Mouse (Mus musculus) heart, embryonic 14.5 days (tissue): ENCODE results near the gene Rc3h1. TPM values are rescaled to one million over a fixed set of nuclear protein-coding genes. Genes with fewer than 3 reads are reported as not detected.
A peak's percentile ranks its signal among the peaks of the same experiment; 100 is the strongest.
"Not testable (repeated sequence)": the region's sequence is repeated elsewhere in the genome, so short reads cannot be mapped to it uniquely, and the experiment has no call there.

Experiments used
- ATAC-seq: fragments of 200-750 bp; cut with Nextera tagmentation; 2 replicates; pipeline ENCODE4 v1.8.0; 2017; ENCODE audit warnings: low read depth, moderate TSS enrichment; ENCODE audit not compliant: insufficient number of reproducible peaks, insufficient read depth, low FRiP score
- H3K27ac ChIP-seq, 2 experiments: fragments of 200-500 bp in 1 of 2; fragments of 300-500 bp in 1 of 2; sonication (generic) in 1 of 2; replicated peaks in 1 of 2; 2 replicates each; pipeline ENCODE4 v1.5.1; 2012 to 2014; ENCODE audit warnings: low read depth in 2 of 2, low read length in 2 of 2, control low read depth in 1 of 2, mild to moderate bottlenecking in 1 of 2, mixed read lengths in 1 of 2; ENCODE audit not compliant: control insufficient read depth in 1 of 2, insufficient read depth in 1 of 2
- H3K27me3 ChIP-seq: fragments of 300-500 bp; sonication (generic); 2 replicates; pipeline ENCODE4 v1.6.1; 2014; ENCODE audit warnings: mild to moderate bottlenecking, low read length, control low read depth; ENCODE audit not compliant: control insufficient read depth, insufficient read depth
- H3K36me3 ChIP-seq: fragments of 300-500 bp; sonication (generic); 2 replicates; pipeline ENCODE4 v1.6.1; 2014; ENCODE audit warnings: mild to moderate bottlenecking, control low read depth, low read length, mixed read lengths; ENCODE audit not compliant: control insufficient read depth, insufficient read depth
- H3K4me1 ChIP-seq, 2 experiments: fragments of 200-500 bp in 1 of 2; fragments of 300-500 bp in 1 of 2; sonication (generic) in 1 of 2; 2 replicates each; pipeline ENCODE4 v1.6.1; 2012 to 2014; ENCODE audit warnings: low read length in 2 of 2, control low read depth in 1 of 2, mixed read lengths in 1 of 2; ENCODE audit not compliant: control insufficient read depth in 2 of 2, insufficient read depth in 2 of 2
- H3K4me2 ChIP-seq: fragments of 300-500 bp; sonication (generic); 2 replicates; pipeline ENCODE4 v1.6.1; 2014; ENCODE audit warnings: mild to moderate bottlenecking, low read length
- H3K4me3 ChIP-seq, 2 experiments: fragments of 200-500 bp in 1 of 2; fragments of 300-500 bp in 1 of 2; sonication (generic) in 1 of 2; 2 replicates each; pipeline ENCODE4 v1.5.1; 2012 to 2014; ENCODE audit warnings: low read length in 2 of 2, mild to moderate bottlenecking in 2 of 2, control low read depth in 1 of 2, low read depth in 1 of 2, moderate library complexity in 1 of 2; ENCODE audit not compliant: control insufficient read depth in 1 of 2, insufficient read depth in 1 of 2
- H3K9ac ChIP-seq: fragments of 300-500 bp; sonication (generic); 2 replicates; pipeline ENCODE4 v1.6.1; 2014; ENCODE audit warnings: mild to moderate bottlenecking, low read length
- H3K9me3 ChIP-seq: fragments of 300-500 bp; sonication (generic); 2 replicates; pipeline ENCODE4 v1.6.1; 2016; ENCODE audit warnings: low read length, control low read depth; ENCODE audit not compliant: control insufficient read depth
- WGBS: fragments of 180-500 bp; shearing (Covaris S2); extraction: QIAGEN DNeasy Blood & Tissue Kit; methylation state at CpG from one replicate; pipeline ENCODE4 v1.1.7; 2014; 5-methylcytosine and 5-hydroxymethylcytosine counted together
- polyA plus RNA-seq: library from polyadenylated mRNA; unstranded; fragments of >200 nt; fragmentation: Nextera tagmentation; extraction: Ambion mirVana; gene quantifications from 2 replicates; pipeline ENCODE4 v1.2.1, GENCODE M21; 2014

The Rc3h1 gene
- polyA plus RNA-seq, 1 experiment from 2014 or later, result 10.3 TPM

- peaks cover 0 to 3% of the 10 kb centered on the region in 2 experiments; a peak in 1 of 4 replicates for H3K4me1 ChIP-seq
- no peaks in the 10 kb centered on the region for H3K9me3 ChIP-seq
- no peaks in the 10 kb centered on the region for H3K27me3 ChIP-seq
- no peak overlapping the region for H3K4me3 ChIP-seq
- H3K27ac ChIP-seq, result no peak overlapping the region
- no peak overlapping the region for H3K4me2 ChIP-seq
- no peak overlapping the region for H3K9ac ChIP-seq
- ATAC-seq, result no peak
- WGBS, result 33% methylated on average over 4 of the region's 4 CpGs
- H3K36me3 ChIP-seq, result no peaks in the 10 kb centered on the region
These were observed 27.7 kb upstream of the Rc3h1 start for GRCm38 (mm10) chr1:160878485-160878884.

GRCm38 (mm10) chr1:160881378-160881777 is 24.8 kb upstream of the Rc3h1 start:
- H3K4me3 ChIP-seq, H3K9ac ChIP-seq, H3K36me3 ChIP-seq, H3K27ac ChIP-seq, H3K9me3 ChIP-seq, H3K27me3 ChIP-seq, H3K4me1 ChIP-seq, ATAC-seq, H3K4me2 ChIP-seq: not testable (repeated sequence)
- WGBS, result 65% methylated on average over 1 of the region's 1 CpGs

- ATAC-seq, result no peak
- Histone ChIP-seq H3K9ac (no peak overlapping the region), H3K36me3 (no peaks in the 10 kb centered on the region), H3K4me3 (no peak overlapping the region), H3K27ac (no peak overlapping the region), H3K9me3 (no peaks in the 10 kb centered on the region), H3K27me3 (no peaks in the 10 kb centered on the region), H3K4me2 (no peak overlapping the region), H3K4me1 (peaks cover 0 to 3% of the 10 kb centered on the region in 2 experiments; a peak in 1 of 4 replicates)
- 63% methylated on average over 3 of the region's 3 CpGs for WGBS
These were observed 24.2 kb upstream of the Rc3h1 start for GRCm38 (mm10) chr1:160881968-160882367.

- Histone ChIP-seq H3K27ac (no peak overlapping the region), H3K27me3 (no peaks in the 10 kb centered on the region), H3K36me3 (no peaks in the 10 kb centered on the region), H3K4me3 (no peak overlapping the region), H3K9ac (no peak overlapping the region), H3K9me3 (no peaks in the 10 kb centered on the region), H3K4me1 (no peaks in the 10 kb centered on the region), H3K4me2 (no peak overlapping the region)
- no peak for ATAC-seq
- WGBS, result 79% methylated on average over 3 of the region's 3 CpGs
These were observed 21.9 kb upstream of the Rc3h1 start for GRCm38 (mm10) chr1:160884273-160884672.

GRCm38 (mm10) chr1:160884993-160885392 is 21.2 kb upstream of the Rc3h1 start:
- H3K9me3 ChIP-seq, result no peaks in the 10 kb centered on the region
- H3K36me3 ChIP-seq, result no peaks in the 10 kb centered on the region
- H3K27ac ChIP-seq, result no peak overlapping the region
- no peaks in the 10 kb centered on the region for H3K27me3 ChIP-seq
- H3K9ac ChIP-seq, result no peak overlapping the region
- 46% methylated on average over 2 of the region's 2 CpGs for WGBS
- no peak overlapping the region for H3K4me2 ChIP-seq
- no peak for ATAC-seq
- no peaks in the 10 kb centered on the region for H3K4me1 ChIP-seq
- no peak overlapping the region for H3K4me3 ChIP-seq

- no peaks in the 10 kb centered on the region for H3K27me3 ChIP-seq
- 13% methylated on average over 10 of the region's 10 CpGs for WGBS
These were observed 6.5 kb upstream of the Rc3h1 start for GRCm38 (mm10) chr1:160899701-160900100.

GRCm38 (mm10) chr1:160904047-160904446 is 2.2 kb upstream of the Rc3h1 start:
- no peak overlapping the region for H3K9ac ChIP-seq
- ATAC-seq, result no peak
- H3K36me3 ChIP-seq, result no peaks in the 10 kb centered on the region
- 2% methylated on average over 4 of the region's 4 CpGs for WGBS
- no peak overlapping the region for H3K4me2 ChIP-seq
- no peak overlapping the region for H3K4me3 ChIP-seq
- H3K4me1 ChIP-seq, result peaks cover 2 to 20% of the 10 kb centered on the region in 2 experiments
- peak overlapping the region; percentile 25 to 39; a peak in 3 of 4 replicates for H3K27ac ChIP-seq
- H3K27me3 ChIP-seq, result no peaks in the 10 kb centered on the region
- H3K9me3 ChIP-seq, result no peaks in the 10 kb centered on the region

More at GRCm38 (mm10) chr1:160899701-160900100, 6.5 kb upstream of the Rc3h1 start:
- H3K4me3 ChIP-seq, result no peak overlapping the region
- H3K9me3 ChIP-seq, result no peaks in the 10 kb centered on the region
- H3K27ac ChIP-seq, result peak overlapping the region; percentile 71 to 85
- peak overlapping the region; percentile 34 for H3K4me2 ChIP-seq
- peak overlapping the region; percentile 6; the same call in 1 of the 2 replicates for H3K9ac ChIP-seq
- peak; percentile 68; the same call in 1 of the 2 replicates for ATAC-seq
- no peaks in the 10 kb centered on the region for H3K36me3 ChIP-seq
- H3K4me1 ChIP-seq, result peaks cover 2 to 17% of the 10 kb centered on the region in 2 experiments
